Mouse (Mus musculus): ENCODE results near the gene Epb41l2. TPM values are rescaled to one million over a fixed set of nuclear protein-coding genes. Genes with fewer than 3 reads are reported as not detected.

The Epb41l2 gene
- polyA plus RNA-seq, 1 experiment from 2014 or later, result 20.8 TPM

- Histone ChIP-seq H3K4me1 (replicated peaks; ENCODE audit: control insufficient read depth, insufficient read depth, low read length) (no peaks in the 10 kb centered on the region), H3K27me3 (replicated peaks; ENCODE audit: control insufficient read depth, insufficient read depth, low read length) (no peaks in the 10 kb centered on the region), H3K4me3 (replicated peaks; ENCODE audit: low read length) (no peak overlapping the region), H3K27ac (ENCODE audit: low read length) (no peak overlapping the region), H3K9me3 (ENCODE audit: control insufficient read depth, low read length) (no peaks in the 10 kb centered on the region), H3K9ac (replicated peaks; ENCODE audit: low read depth, low read length) (no peak overlapping the region), H3K4me2 (ENCODE audit: low read length) (no peak overlapping the region), H3K36me3 (ENCODE audit: control insufficient read depth, insufficient read depth) (no peaks in the 10 kb centered on the region)
- 94% methylated on average over 6 of the region's 6 CpGs for WGBS
- ATAC-seq, result no peak
Observed at GRCm38 (mm10) chr10:25536621-25537020, 177.0 kb downstream of the Epb41l2 start.

- H3K4me2 ChIP-seq (ENCODE audit: low read length), result no peak overlapping the region
- no peak overlapping the region for H3K9ac ChIP-seq (replicated peaks; ENCODE audit: low read depth, low read length)
- 88% methylated on average over 1 of the region's 1 CpGs for WGBS
- H3K27me3 ChIP-seq (replicated peaks; ENCODE audit: control insufficient read depth, insufficient read depth, low read length), result no peaks in the 10 kb centered on the region
- H3K4me3 ChIP-seq (replicated peaks; ENCODE audit: low read length), result no peak overlapping the region
- no peaks in the 10 kb centered on the region for H3K36me3 ChIP-seq (ENCODE audit: control insufficient read depth, insufficient read depth)
- no peaks in the 10 kb centered on the region for H3K9me3 ChIP-seq (ENCODE audit: control insufficient read depth, low read length)
- no peak for ATAC-seq
- H3K4me1 ChIP-seq (replicated peaks; ENCODE audit: control insufficient read depth, insufficient read depth, low read length), result no peaks in the 10 kb centered on the region
- no peak overlapping the region for H3K27ac ChIP-seq (ENCODE audit: low read length)
Observed at GRCm38 (mm10) chr10:25538738-25539137, 179.1 kb downstream of the Epb41l2 start.

GRCm38 (mm10) chr10:25539146-25539770, 179.7 kb downstream of the Epb41l2 start:
- Histone ChIP-seq H3K27me3 (replicated peaks; ENCODE audit: control insufficient read depth, insufficient read depth, low read length) (no peaks in the 10 kb centered on the region), H3K4me1 (replicated peaks; ENCODE audit: control insufficient read depth, insufficient read depth, low read length) (no peaks in the 10 kb centered on the region), H3K27ac (ENCODE audit: low read length) (no peak overlapping the region), H3K4me2 (ENCODE audit: low read length) (no peak overlapping the region), H3K9me3 (ENCODE audit: control insufficient read depth, low read length) (no peaks in the 10 kb centered on the region), H3K36me3 (ENCODE audit: control insufficient read depth, insufficient read depth) (no peaks in the 10 kb centered on the region), H3K4me3 (replicated peaks; ENCODE audit: low read length) (no peak overlapping the region), H3K9ac (replicated peaks; ENCODE audit: low read depth, low read length) (no peak overlapping the region)
- ATAC-seq, result no peak
- 48% methylated on average over 4 of the region's 4 CpGs for WGBS

GRCm38 (mm10) chr10:25539771-25540168, 180.2 kb downstream of the Epb41l2 start:
- Histone ChIP-seq H3K9me3 (ENCODE audit: control insufficient read depth, low read length) (no peaks in the 10 kb centered on the region), H3K9ac (replicated peaks; ENCODE audit: low read depth, low read length) (no peak overlapping the region), H3K4me3 (replicated peaks; ENCODE audit: low read length) (no peak overlapping the region), H3K27me3 (replicated peaks; ENCODE audit: control insufficient read depth, insufficient read depth, low read length) (no peaks in the 10 kb centered on the region), H3K4me1 (replicated peaks; ENCODE audit: control insufficient read depth, insufficient read depth, low read length) (no peaks in the 10 kb centered on the region), H3K27ac (ENCODE audit: low read length) (no peak overlapping the region), H3K36me3 (ENCODE audit: control insufficient read depth, insufficient read depth) (no peaks in the 10 kb centered on the region), H3K4me2 (ENCODE audit: low read length) (no peak overlapping the region)
- ATAC-seq, result no peak
- 68% methylated on average over 6 of the region's 6 CpGs for WGBS

- no peak overlapping the region for H3K9ac ChIP-seq (replicated peaks; ENCODE audit: low read depth, low read length)
- ATAC-seq, result no peak
- no peak overlapping the region for H3K4me2 ChIP-seq (ENCODE audit: low read length)
- H3K9me3 ChIP-seq (ENCODE audit: control insufficient read depth, low read length), result no peaks in the 10 kb centered on the region
- no peaks in the 10 kb centered on the region for H3K36me3 ChIP-seq (ENCODE audit: control insufficient read depth, insufficient read depth)
- no peaks in the 10 kb centered on the region for H3K27me3 ChIP-seq (replicated peaks; ENCODE audit: control insufficient read depth, insufficient read depth, low read length)
- WGBS, result 94% methylated on average over 3 of the region's 3 CpGs
- H3K4me1 ChIP-seq (replicated peaks; ENCODE audit: control insufficient read depth, insufficient read depth, low read length), result no peaks in the 10 kb centered on the region
- H3K27ac ChIP-seq (ENCODE audit: low read length), result no peak overlapping the region
- no peak overlapping the region for H3K4me3 ChIP-seq (replicated peaks; ENCODE audit: low read length)
Observed at GRCm38 (mm10) chr10:25541097-25541496, 181.5 kb downstream of the Epb41l2 start.

- Histone ChIP-seq H3K27ac (ENCODE audit: low read length) (no peak overlapping the region), H3K4me1 (replicated peaks; ENCODE audit: control insufficient read depth, insufficient read depth, low read length) (peaks cover 5% of the 10 kb centered on the region), H3K36me3 (ENCODE audit: control insufficient read depth, insufficient read depth) (no peaks in the 10 kb centered on the region), H3K4me2 (ENCODE audit: low read length) (no peak overlapping the region), H3K9me3 (ENCODE audit: control insufficient read depth, low read length) (no peaks in the 10 kb centered on the region), H3K4me3 (replicated peaks; ENCODE audit: low read length) (no peak overlapping the region), H3K9ac (replicated peaks; ENCODE audit: low read depth, low read length) (no peak overlapping the region), H3K27me3 (replicated peaks; ENCODE audit: control insufficient read depth, insufficient read depth, low read length) (no peaks in the 10 kb centered on the region)
- WGBS, result 36% methylated on average over 4 of the region's 4 CpGs
- no peak for ATAC-seq
Observed at GRCm38 (mm10) chr10:25552936-25553335, 193.3 kb downstream of the Epb41l2 start.

- Histone ChIP-seq H3K4me3 (replicated peaks; ENCODE audit: low read length) (no peak overlapping the region), H3K27me3 (replicated peaks; ENCODE audit: control insufficient read depth, insufficient read depth, low read length) (no peaks in the 10 kb centered on the region), H3K36me3 (ENCODE audit: control insufficient read depth, insufficient read depth) (no peaks in the 10 kb centered on the region), H3K27ac (ENCODE audit: low read length) (peak overlapping the region; percentile 12; the same call in 1 of the 2 replicates), H3K4me1 (replicated peaks; ENCODE audit: control insufficient read depth, insufficient read depth, low read length) (peaks cover 3% of the 10 kb centered on the region; the same call in 1 of the 2 replicates), H3K9me3 (ENCODE audit: control insufficient read depth, low read length) (no peaks in the 10 kb centered on the region), H3K4me2 (ENCODE audit: low read length) (0 out of 2 replicates have a peak overlapping the region, but pooled peaks have one; percentile 13), H3K9ac (replicated peaks; ENCODE audit: low read depth, low read length) (no peak overlapping the region; the same call in 1 of the 2 replicates)
- 20% methylated on average over 9 of the region's 9 CpGs for WGBS
- peak; percentile 84 for ATAC-seq
Observed at GRCm38 (mm10) chr10:25571319-25572240, 212.0 kb downstream of the Epb41l2 start.

Other genes with a start within 250 kb of the Epb41l2 start
- 33.3 and 37.1 TPM in 2 replicates for gene Akap7, start 51.9 kb upstream of the Epb41l2 start, polyA plus RNA-seq (2015; fragmentation: Nextera tagmentation; extraction: Ambion mirVana)
- gene Smlr1, start 176.5 kb downstream of the Epb41l2 start, polyA plus RNA-seq (2015; fragmentation: Nextera tagmentation; extraction: Ambion mirVana), result not detected in 2 replicates

All from forebrain, embryonic 16.5 days (tissue).